Mouse (Mus musculus): Measurements from ENCODE around the gene Gm12355.

Gm12355 gene

GRCm38 (mm10) chr11:98581286-98582029, 44.0 kb downstream of the Gm12355 start:
- no peak for DNase-seq

GRCm38 (mm10) chr11:98580301-98581121, 45.0 kb downstream of the Gm12355 start:
- no peak for DNase-seq

- DNase-seq, result no peak
These were observed 47.7 kb downstream of the Gm12355 start for GRCm38 (mm10) chr11:98577776-98578175.

Measured in cerebellum, adult 18-20 months (tissue).